Mouse (Mus musculus): ENCODE results near the gene Tex2. TPM values are rescaled to one million over a fixed set of nuclear protein-coding genes. Genes with fewer than 3 reads are reported as not detected.
A peak's percentile ranks its signal among the peaks of the same experiment; 100 is the strongest.
"Not testable (repeated sequence)": the region's sequence is repeated elsewhere in the genome, so short reads cannot be mapped to it uniquely, and the experiment has no call there.

Tex2 gene
- total RNA-seq (2021), result 10 to 100 TPM; 40.1 to 40.3 TPM

GRCm38 (mm10) chr11:106612961-106613637 lies at the start of gene Tex2:
Gene Tex2 (minus strand): TSS chr11:106613423.
- peak; percentile 97 to 98 for DNase-seq
- intact Hi-C loops (cut with DNase I), result loop anchor here (5.0 kb wide), 1 partner anchor 41 kb away; no protein-coding TSS in a partner anchor

GRCm38 (mm10) chr11:106662634-106663407 lies 49.6 kb upstream of the Tex2 start:
- intact Hi-C loops (cut with DNase I), result no loop called here
- no peak for DNase-seq

- intact Hi-C loops (cut with DNase I), result no loop called here
These were observed 47.3 kb upstream of the Tex2 start for GRCm38 (mm10) chr11:106660453-106661081.

GRCm38 (mm10) chr11:106659598-106660295 lies 46.5 kb upstream of the Tex2 start:
- intact Hi-C loops (cut with DNase I), result loop anchor here (2.0 kb wide), 1 partner anchor 15 kb away; no protein-coding TSS in a partner anchor
- DNase-seq, result peak; percentile 72 to 74

More at GRCm38 (mm10) chr11:106660453-106661081, 47.3 kb upstream of the Tex2 start:
- peak; percentile 57 to 59 for DNase-seq

GRCm38 (mm10) chr11:106658051-106658880 lies 45.0 kb upstream of the Tex2 start:
- peak; percentile 89 to 90 for DNase-seq
- intact Hi-C loops (cut with DNase I), result loop anchor here (2.0 kb wide), 1 partner anchor 17 kb away; no protein-coding TSS in a partner anchor

- intact Hi-C loops (cut with DNase I), result not testable (repeated sequence)
These were observed 43.8 kb upstream of the Tex2 start for GRCm38 (mm10) chr11:106656896-106657498.

GRCm38 (mm10) chr11:106648347-106648746 lies 35.1 kb upstream of the Tex2 start:
- DNase-seq, result peak; percentile 80 to 87
- intact Hi-C loops (cut with DNase I), result loop anchor here (1.0 to 10.0 kb wide), 3 partner anchors 30 to 326 kb away; no protein-coding TSS in a partner anchor

More at GRCm38 (mm10) chr11:106656896-106657498, 43.8 kb upstream of the Tex2 start:
- DNase-seq, result not testable (repeated sequence)

- no peak for DNase-seq
- intact Hi-C loops (cut with DNase I), result loop anchor here (10.0 kb wide), 1 partner anchor 332 kb away; no protein-coding TSS in a partner anchor
These were observed 29.9 kb upstream of the Tex2 start for GRCm38 (mm10) chr11:106642966-106643637.

- no peak for DNase-seq
- intact Hi-C loops (cut with DNase I), result loop anchor here (10.0 kb wide), 1 partner anchor 333 kb away; no protein-coding TSS in a partner anchor
These were observed 28.4 kb upstream of the Tex2 start for GRCm38 (mm10) chr11:106641580-106641979.

GRCm38 (mm10) chr11:106640059-106640458 lies 26.8 kb upstream of the Tex2 start:
- DNase-seq, result no peak
- intact Hi-C loops (cut with DNase I), result loop anchor here (10.0 kb wide), 1 partner anchor 335 kb away; no protein-coding TSS in a partner anchor

GRCm38 (mm10) chr11:106639356-106639692 lies 26.1 kb upstream of the Tex2 start:
- DNase-seq, result no peak
- intact Hi-C loops (cut with DNase I), result no loop called here

- intact Hi-C loops (cut with DNase I), result no loop called here
- no peak for DNase-seq
These were observed 25.5 kb upstream of the Tex2 start for GRCm38 (mm10) chr11:106638551-106639355.

GRCm38 (mm10) chr11:106637754-106638153 lies 24.5 kb upstream of the Tex2 start:
- intact Hi-C loops (cut with DNase I), result no loop called here
- no peak for DNase-seq

GRCm38 (mm10) chr11:106635946-106636345 lies 22.7 kb upstream of the Tex2 start:
- no peak for DNase-seq
- intact Hi-C loops (cut with DNase I), result no loop called here

- intact Hi-C loops (cut with DNase I); DNase-seq: not testable (repeated sequence)
These were observed 21.0 kb upstream of the Tex2 start for GRCm38 (mm10) chr11:106634175-106634574.

- intact Hi-C loops (cut with DNase I), result no loop called here
- no peak for DNase-seq
These were observed 20.2 kb upstream of the Tex2 start for GRCm38 (mm10) chr11:106633456-106633855.

- intact Hi-C loops (cut with DNase I), result loop anchor here (1.0 kb wide), 2 partner anchors 114 to 209 kb away; no protein-coding TSS in a partner anchor
- DNase-seq, result peak; percentile 76 to 87
These were observed 14.5 kb upstream of the Tex2 start for GRCm38 (mm10) chr11:106627692-106628091.
